Mouse (Mus musculus): ENCODE measurements at regions not wholly inside any gene's neighbourhood (a gene's known extent, or its start where the extent isn't known, plus 50 kb on each side); places are given as distances from the start of the nearest gene placed in this dataset.

DNA sequence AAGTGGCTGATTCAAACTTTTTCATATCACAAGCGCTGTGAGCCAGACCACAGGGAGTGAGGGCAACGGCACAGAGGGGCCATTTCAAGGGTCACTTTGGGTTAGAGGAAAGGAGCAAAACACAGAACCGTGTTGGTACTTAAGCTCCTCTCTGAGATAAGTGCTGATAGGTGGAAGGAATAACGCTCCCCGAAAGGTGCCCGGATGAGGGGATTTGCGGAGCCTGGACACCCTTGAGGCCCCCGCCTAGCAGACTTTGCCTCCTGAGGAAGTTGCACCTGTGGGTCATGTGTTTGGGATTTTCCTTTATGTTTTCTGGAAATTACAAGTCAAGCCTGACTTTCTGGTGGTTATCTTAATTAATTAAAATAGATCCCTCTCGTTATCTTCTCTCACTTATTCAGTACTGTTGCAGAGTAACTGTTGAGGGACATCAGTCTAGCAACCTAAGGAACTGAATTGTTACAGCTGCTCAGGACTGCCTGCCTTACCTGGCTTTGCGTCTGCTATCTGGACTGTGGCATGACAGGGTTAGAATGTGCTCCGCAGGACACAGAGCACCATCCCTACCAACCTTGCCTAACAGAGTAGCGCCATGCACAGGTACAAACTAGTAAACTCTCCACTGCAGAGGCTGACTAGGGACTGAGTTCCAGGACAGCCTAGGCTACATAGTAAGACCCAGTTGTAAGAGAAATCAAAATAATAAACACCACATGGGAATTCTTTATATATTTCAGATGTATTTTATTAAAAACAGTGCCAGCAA lies 137.4 kb upstream of the Plcz1 start:
- TF ChIP-seq GATA1 (IDR thresholded peaks at IDR 0.05; ENCODE audit: borderline replicate concordance, low read length) (no peak), CTCF (IDR thresholded peaks at IDR 0.05; ENCODE audit: low read depth, low read length) (no peak), TAL1 (conservative IDR thresholded peaks at IDR 0.05; ENCODE audit: low read depth, low read length) (no peak), POLR2AphosphoS5 (IDR thresholded peaks at IDR 0.05; ENCODE audit: insufficient replicate concordance, low read depth, low read length) (no peak)

Measured in G1E (cell line).